Mouse (Mus musculus): ENCODE results near the gene Gadd45b.

GRCm38 (mm10) chr10:80948570-80948969, 18.7 kb downstream of the Gadd45b start:
- TF ChIP-seq EP300 (optimal IDR thresholded peaks at IDR 0.05) (no peak), CTCF (IDR thresholded peaks at IDR 0.05; ENCODE audit: low read depth) (no peak)

Measured in stomach, postnatal 0 days (tissue).